Mouse (Mus musculus) c-Kit-positive CD71-positive TER-119-negative erythroid progenitor cells, embryonic 14.5 days (primary cell): ENCODE measurements around the gene Npas3.

Experiments
- DNase-seq: peaks from one replicate; pipeline ENCODE4 v3.0.0-alpha.2; 2013; ENCODE audit warnings: low read depth

Gene Npas3

GRCm38 (mm10) chr12:53587691-53588504 is 339.4 kb downstream of the Npas3 start:
- DNase-seq: no peak

GRCm38 (mm10) chr12:53589446-53589961 is 341.0 kb downstream of the Npas3 start:
- no peak for DNase-seq

- no peak for DNase-seq
Measured at GRCm38 (mm10) chr12:53605661-53606060, 357.2 kb downstream of the Npas3 start.

GRCm38 (mm10) chr12:53612120-53612519 is 363.6 kb downstream of the Npas3 start:
- no peak for DNase-seq

- DNase-seq: no peak
Measured at GRCm38 (mm10) chr12:53621271-53621670, 372.8 kb downstream of the Npas3 start.

- DNase-seq: no peak
Measured at GRCm38 (mm10) chr12:53623793-53624192, 375.3 kb downstream of the Npas3 start.

- DNase-seq: no peak
Measured at GRCm38 (mm10) chr12:53624379-53625021, 376.0 kb downstream of the Npas3 start.

- DNase-seq: no peak
Measured at GRCm38 (mm10) chr12:53629483-53630120, 381.1 kb downstream of the Npas3 start.

GRCm38 (mm10) chr12:53630607-53631006 is 382.1 kb downstream of the Npas3 start:
- no peak for DNase-seq

GRCm38 (mm10) chr12:53631315-53632106 is 383.0 kb downstream of the Npas3 start:
- no peak for DNase-seq

GRCm38 (mm10) chr12:53638571-53638970 is 390.1 kb downstream of the Npas3 start:
- no peak for DNase-seq

GRCm38 (mm10) chr12:53647282-53647681 is 398.8 kb downstream of the Npas3 start:
- DNase-seq: no peak

GRCm38 (mm10) chr12:53656301-53656700 is 407.8 kb downstream of the Npas3 start:
- DNase-seq: no peak

- DNase-seq: no peak
Measured at GRCm38 (mm10) chr12:53664084-53664483, 415.6 kb downstream of the Npas3 start.

- DNase-seq: no peak
Measured at GRCm38 (mm10) chr12:53671846-53672245, 423.4 kb downstream of the Npas3 start.

GRCm38 (mm10) chr12:53677091-53677630 is 428.7 kb downstream of the Npas3 start:
- DNase-seq: no peak

GRCm38 (mm10) chr12:53678166-53678565 is 429.7 kb downstream of the Npas3 start:
- DNase-seq: no peak

GRCm38 (mm10) chr12:53679161-53679560 is 430.7 kb downstream of the Npas3 start:
- no peak for DNase-seq

GRCm38 (mm10) chr12:53680501-53680900 is 432.0 kb downstream of the Npas3 start:
- no peak for DNase-seq

- no peak for DNase-seq
Measured at GRCm38 (mm10) chr12:53682036-53682435, 433.6 kb downstream of the Npas3 start.

GRCm38 (mm10) chr12:53692471-53692870 is 444.0 kb downstream of the Npas3 start:
- no peak for DNase-seq

- DNase-seq: no peak
Measured at GRCm38 (mm10) chr12:53694346-53694745, 445.9 kb downstream of the Npas3 start.
